Mouse (Mus musculus): Measurements from ENCODE around the gene Gdf9. TPM values are rescaled to one million over a fixed set of nuclear protein-coding genes. Genes with fewer than 3 reads are reported as not detected.

Gdf9 gene
- polyA plus RNA-seq (2012; rRNA removed), result 1.6 and 3.2 TPM in 2 replicates

DNA sequence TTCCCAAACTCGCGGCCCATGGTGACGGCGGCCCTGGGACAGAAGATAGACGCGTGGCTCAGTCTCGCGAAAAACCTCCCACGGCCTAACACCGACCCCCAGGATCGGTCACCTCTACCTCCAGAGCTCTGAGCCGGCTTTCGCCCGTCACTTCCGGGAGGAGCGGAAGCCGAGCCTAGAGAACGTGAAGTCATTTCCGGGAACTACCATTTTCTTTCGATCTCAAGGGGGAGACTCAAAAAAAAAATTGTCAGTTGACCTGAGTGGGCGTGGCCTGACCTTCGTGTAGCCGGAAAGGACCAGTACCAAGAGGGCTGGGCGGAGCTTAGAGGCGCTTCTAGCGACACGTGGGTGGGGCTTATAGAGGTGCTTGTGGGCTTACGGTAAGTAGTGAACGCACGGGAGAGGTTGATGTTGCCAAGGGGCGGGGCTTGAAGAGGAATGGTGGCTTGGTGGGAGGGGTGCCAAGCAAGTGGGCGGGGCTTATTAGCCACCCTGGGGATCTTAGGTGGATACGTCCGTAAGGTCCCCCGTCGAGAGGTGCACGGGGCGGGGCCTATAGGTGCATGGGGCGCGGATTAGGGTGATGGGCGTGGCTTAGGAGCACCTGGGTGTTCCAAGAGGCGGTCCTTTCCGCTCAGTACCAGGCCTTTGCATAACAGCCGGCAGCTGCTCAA, at the start of gene Gdf9, which contains the start of gene Uqcrq:
Gene Gdf9 (plus strand): TSS at position 354 of the 677 bp plus-strand sequence.
Gene Uqcrq (minus strand): TSS at position 162 of the 677 bp plus-strand sequence.

DNA sequence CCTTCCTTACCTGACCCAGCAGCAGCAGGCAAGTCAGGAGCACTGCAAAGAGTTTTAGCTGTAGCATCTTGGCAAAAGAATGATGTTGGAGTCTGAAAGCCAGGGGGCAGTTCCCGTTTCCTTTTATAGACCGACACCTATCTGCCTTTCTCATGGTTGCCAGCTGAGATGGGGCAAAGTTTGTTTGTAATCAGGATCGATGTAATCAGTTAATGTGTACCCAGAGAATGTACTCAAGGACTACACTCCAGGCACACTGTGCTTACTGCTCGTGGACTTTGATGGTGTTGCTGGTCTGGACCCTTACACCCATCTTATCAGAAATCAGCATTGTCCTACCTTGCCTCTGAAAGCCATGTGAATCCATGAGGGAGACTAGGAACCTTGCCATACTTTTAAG, 7.8 kb upstream of the Gdf9 start, which contains the start of gene Leap2:
Gene Leap2 (minus strand): TSS at position 135 of the 400 bp plus-strand sequence.

DNA sequence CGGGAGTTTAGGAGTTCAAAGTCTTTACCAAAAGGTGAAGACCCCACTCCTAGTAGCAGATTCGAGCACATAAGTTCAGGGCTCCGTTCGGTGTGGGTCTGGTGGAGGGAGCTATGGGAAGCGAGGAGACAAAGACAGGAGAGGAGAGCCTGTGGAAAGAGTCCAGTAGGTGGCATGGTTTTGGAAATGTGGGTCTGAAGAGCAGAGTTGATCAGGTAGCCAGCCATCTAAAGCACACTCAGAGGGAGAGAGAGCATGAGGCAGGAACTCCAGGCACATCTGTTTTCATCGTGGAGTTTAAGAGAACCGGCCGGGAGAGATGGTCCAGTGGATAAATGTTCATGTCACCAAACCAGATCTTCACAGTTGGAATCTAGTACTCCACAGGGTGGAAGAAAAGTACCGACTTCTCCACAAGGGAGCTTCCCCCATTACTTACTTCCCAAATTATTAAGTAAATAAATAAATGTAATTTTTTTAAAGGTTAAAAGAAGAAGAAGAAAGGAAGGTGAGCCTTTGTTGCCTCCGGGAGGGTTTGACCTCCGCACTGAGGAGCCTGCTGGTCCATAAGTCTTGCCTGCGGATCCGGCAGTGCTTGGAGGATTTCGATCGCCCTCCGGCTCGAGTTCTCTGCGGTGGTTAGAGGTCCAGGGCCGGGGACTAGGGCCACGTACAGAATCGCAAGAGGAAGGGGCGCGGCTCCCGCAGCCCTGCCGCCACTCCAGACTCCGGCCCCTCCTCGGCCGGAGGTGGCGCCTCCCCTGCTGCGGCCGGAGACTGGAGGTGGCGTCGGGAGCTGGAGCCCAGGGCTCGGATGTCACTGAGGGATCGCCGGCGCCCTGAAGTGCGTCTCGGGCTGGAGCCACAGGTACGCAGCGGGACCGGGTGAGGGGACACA, 25.9 kb downstream of the Gdf9 start, which contains the start of the genes Gm10447 and Shroom1:
Gene Gm10447 (minus strand): TSS at position 637 of the 898 bp plus-strand sequence.
Gene Shroom1 (plus strand): TSS at position 732 of the 898 bp plus-strand sequence.

DNA sequence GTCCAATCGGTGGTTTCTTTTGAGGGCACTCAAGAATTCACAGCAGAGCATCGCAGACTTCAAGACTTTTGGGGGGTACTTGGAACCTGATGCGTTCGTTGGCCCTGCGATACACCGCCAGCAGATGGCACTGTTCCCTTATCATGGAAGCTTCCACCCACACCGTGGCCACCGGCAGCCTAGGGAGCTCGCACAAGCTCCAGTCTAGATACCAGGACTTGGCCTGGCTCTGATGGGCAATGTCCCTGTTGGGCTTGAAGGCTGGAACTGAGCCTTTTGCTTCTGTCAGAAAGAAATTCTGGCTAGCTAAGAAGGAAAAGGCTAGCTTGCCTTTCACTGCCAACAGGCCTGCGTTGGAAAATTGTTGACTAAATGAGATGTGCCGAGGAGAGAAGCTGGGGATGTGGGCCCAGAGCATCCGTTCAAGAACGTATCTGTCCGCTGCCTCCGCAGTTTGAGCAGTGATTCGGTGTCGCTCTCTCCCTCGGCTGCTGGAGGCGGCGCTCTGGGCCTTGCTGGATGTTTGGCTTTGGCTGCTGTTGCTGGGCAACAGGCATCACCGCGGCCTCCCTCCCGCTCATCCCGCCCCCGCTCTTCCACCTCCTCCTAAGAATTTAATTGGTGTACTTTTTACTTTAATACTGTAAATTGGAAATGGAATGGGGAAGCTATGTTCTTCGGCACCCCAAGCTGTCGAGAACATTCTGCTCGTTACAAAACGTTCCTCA, 39.3 kb downstream of the Gdf9 start, which contains the start of gene Gm9837:
Gene Gm9837 (minus strand): TSS at position 512 of the 728 bp plus-strand sequence.

GRCm38 (mm10) chr11:53479783-53480301, 49.0 kb downstream of the Gdf9 start, which contains the start of the genes Gm9945 and Sowaha:
TSS of gene Gm9945 (plus strand) at chr11:53480166.
TSS of gene Sowaha (minus strand) at chr11:53480274.

Other genes starting within 250 kb of the Gdf9 start
- 12.1 and 20.5 TPM in 2 replicates for gene Hspa4, start 130.6 kb upstream of the Gdf9 start, polyA plus RNA-seq (2012; rRNA removed)
- gene Zcchc10, start 106.3 kb upstream of the Gdf9 start, polyA plus RNA-seq (2012; rRNA removed), result 3.4 and 5.1 TPM in 2 replicates
- 2.6 and 4.2 TPM in 2 replicates for gene Aff4, start 80.2 kb upstream of the Gdf9 start, polyA plus RNA-seq (2012; rRNA removed)
- gene Leap2, start 7.9 kb upstream of the Gdf9 start, polyA plus RNA-seq (2012; rRNA removed), result not detected in 2 replicates
- 540 and 822 TPM in 2 replicates for gene Uqcrq, start 192 bp upstream of the Gdf9 start, polyA plus RNA-seq (2012; rRNA removed)
- 0.16 and 0.42 TPM in 2 replicates for gene Gm10447, start 26.1 kb downstream of the Gdf9 start, polyA plus RNA-seq (2012; rRNA removed)
- gene Shroom1, start 26.2 kb downstream of the Gdf9 start, polyA plus RNA-seq (2012; rRNA removed), result 8.1 and 9.6 TPM in 2 replicates
- not detected in 2 replicates for gene Gm9837, start 39.5 kb downstream of the Gdf9 start, polyA plus RNA-seq (2012; rRNA removed)
- not detected in 2 replicates for gene Gm9945, start 49.1 kb downstream of the Gdf9 start, polyA plus RNA-seq (2012; rRNA removed)
- gene Sowaha, start 49.3 kb downstream of the Gdf9 start, polyA plus RNA-seq (2012; rRNA removed), result 1.6 and 2.7 TPM in 2 replicates
- 15.4 and 16.8 TPM in 2 replicates for gene Sept8, start 88.2 kb downstream of the Gdf9 start, polyA plus RNA-seq (2012; rRNA removed)
- gene Kif3a, start 136.4 kb downstream of the Gdf9 start, polyA plus RNA-seq (2012; rRNA removed), result 0.66 and 0.69 TPM in 2 replicates
- not detected in 2 replicates for gene Il4, start 187.6 kb downstream of the Gdf9 start, polyA plus RNA-seq (2012; rRNA removed)
- gene Il13, start 203.7 kb downstream of the Gdf9 start, polyA plus RNA-seq (2012; rRNA removed), result 0.74 and 0.84 TPM in 2 replicates

Data from stomach, adult 2 months (tissue).